Mouse (Mus musculus): Measurements from ENCODE around the gene Sin3a. TPM values are rescaled to one million over a fixed set of nuclear protein-coding genes. Genes with fewer than 3 reads are reported as not detected.

Sin3a gene
- total RNA-seq, 1 experiment from 2014 or later = 50.6 TPM

DNA sequence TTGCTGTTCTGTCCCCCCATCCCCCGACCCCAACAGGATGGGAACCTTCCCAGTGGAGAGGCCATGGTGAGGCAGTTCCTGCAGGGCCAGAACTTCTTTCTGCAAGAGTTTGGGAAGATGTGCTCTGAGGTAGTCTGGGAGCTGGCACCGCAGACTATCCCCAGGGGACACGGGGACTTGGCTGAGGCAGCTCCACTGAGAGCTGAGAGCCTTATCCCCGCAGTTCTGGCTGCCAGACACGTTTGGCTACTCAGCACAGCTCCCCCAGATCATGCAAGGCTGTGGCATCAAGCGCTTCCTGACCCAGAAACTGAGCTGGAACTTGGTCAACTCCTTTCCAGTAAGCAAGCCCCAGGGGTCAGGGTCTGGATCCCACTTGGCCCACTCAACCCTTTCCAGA, 65.4 kb downstream of the Sin3a start:
- DNase-seq = peak; percentile 79

DNA sequence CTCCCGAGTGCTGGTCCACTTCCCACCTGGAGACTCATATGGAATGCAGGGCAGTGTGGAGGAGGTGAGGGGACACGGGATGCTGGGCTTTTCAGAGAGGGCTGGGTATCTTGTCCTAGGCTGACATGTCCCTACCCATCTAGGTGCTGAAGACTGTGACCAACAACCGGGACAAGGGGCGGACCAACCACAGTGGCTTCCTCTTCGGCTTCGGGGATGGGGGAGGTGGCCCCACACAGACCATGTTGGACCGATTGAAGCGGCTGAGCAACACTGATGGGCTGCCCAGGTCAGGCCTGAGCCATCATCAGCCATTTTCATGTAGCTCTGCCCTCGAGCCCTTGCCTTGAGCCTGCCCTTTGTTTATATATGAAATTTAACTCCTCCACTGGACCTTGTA, 65.9 kb downstream of the Sin3a start:
- DNase-seq = no peak

DNA sequence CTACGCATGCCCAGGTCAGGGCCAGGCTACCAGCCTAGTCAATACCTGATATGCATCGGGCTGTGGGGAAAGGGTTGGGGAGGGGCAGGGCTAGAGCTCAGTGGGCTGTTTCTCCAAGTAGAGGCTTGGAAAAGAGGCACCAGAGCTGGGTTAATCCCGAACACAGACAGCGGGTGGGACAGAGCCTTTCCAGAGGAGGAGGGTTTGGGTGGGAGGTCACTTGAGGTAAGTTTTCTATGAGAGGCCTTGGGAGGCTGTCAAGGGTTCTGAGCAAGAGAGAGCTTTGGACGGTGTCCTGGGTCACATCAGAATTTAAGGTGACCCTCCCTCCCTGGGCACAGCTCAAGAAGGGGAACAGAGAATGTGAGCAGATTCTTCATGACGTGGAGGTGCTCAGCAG, 66.7 kb downstream of the Sin3a start:
- no peak for DNase-seq

DNA sequence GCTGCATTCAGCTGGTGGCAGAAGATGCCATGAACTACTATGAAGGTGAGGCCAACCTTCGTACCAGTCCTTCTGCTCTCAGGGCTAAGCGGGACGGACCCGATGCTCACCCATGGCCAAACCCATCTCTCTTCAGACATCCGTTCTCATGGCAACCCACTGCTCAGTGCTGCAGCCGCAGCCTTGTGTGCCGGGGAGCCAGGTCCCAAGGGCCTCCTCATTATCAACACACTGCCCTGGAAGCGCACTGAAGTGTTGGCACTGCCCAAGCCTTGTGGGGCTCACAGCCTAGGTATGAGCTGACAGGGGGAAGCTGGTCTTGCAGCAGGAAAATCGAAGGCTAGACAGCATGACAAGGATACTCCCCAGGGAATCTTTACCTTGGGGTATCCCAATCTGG, 67.3 kb downstream of the Sin3a start:
- no peak for DNase-seq

DNA sequence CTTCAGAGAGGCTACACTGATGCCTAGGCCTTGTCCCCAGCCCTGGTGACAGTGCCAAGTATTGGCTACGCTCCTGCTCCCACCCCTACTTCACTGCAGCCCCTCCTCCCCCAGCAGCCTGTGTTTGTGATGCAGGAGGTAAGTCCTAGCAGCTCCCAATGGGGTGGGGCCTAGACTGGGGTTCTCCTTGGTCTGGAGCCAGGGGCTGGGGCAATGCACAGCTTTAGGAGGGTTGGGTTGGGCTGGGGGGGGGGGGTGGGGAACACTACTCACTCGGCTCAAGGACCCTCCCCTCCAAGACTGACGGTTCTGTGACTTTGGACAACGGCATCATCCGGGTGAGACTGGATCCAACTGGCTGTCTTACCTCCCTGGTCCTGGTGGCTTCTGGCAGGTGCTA, 67.7 kb downstream of the Sin3a start:
- no peak for DNase-seq

DNA sequence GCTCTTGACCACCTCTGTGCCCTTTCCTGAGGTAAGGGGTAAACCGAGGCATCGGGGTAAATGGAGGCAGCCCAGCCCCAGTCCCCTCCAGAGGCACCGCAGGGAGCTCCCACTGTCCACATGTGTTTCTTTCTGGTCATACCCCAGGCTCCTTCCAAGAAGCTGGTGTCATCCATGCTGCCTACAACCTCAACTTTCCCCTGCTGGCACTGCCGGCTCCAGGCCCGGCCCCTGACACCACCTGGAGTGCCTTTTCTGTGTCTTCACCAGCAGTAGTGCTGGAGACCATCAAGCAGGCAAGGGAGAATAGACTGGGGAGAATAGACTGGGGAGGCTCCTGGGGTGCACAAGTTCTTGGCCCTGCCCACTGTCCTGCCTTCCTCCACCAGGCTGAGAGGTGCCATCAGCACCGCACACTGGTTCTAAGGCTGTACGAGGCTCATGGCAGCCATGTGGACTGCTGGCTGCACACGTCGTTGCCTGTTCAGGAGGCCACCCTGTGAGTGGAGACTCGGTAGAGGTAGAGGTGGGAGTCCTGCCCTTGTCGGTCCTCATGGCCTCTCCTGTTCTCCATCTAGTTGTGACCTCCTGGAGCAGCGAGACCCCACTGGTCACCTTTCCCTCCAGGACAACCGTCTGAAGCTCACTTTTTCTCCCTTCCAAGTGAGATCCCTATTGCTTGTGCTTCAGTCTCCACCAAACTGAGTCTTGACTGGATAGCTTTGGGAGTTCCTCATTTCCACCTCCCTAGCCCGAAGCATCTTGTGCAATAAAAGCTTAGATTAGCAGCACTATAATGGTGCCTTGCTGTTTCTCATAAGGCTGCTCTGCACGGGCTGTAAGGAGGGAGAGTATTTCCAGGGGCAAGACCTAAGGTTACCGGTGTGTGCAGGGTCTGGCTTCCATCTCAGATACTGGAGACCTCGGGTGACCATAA, 69.8 kb downstream of the Sin3a start:
- no peak for DNase-seq

DNA sequence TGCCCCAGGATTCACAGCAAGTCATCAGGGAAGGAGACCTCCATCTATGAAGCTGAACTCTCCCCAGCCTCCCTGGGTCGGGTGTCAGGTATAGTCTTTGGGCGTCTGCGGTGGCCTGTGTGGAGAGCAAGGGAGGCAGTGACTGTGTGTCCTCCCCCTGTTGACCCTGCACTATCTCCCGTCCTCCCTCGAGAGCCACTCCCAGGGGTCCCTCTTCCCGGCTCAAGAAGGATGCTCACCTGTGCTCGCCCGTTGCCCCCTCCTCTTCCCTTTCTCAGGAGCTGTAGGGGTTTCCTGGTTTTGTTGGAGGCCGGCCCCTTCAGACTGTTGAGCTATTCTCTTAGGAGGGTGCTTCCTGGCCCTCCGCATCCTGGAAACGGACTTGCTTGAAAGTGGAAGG, 71.4 kb downstream of the Sin3a start:
- no peak for DNase-seq

DNA sequence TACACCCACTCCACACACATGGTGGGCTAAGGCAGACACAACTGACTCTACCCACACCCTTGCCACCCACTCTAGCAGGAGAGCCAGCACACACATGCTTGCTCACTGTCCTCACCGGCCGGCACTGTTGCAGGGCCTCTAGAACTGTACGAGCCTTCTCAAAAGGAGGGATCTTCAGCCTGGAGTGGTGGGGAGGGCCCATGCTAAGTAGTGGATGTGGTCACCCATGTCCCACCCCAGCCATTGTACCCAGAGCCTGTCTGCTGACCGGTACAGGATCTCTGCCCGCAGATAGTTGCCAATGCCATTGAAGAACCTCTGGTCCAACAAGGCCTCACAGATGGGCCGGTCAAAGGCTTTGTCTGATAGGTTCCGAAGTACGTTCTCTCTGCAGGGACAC, 73.0 kb downstream of the Sin3a start:
- DNase-seq = no peak

DNA sequence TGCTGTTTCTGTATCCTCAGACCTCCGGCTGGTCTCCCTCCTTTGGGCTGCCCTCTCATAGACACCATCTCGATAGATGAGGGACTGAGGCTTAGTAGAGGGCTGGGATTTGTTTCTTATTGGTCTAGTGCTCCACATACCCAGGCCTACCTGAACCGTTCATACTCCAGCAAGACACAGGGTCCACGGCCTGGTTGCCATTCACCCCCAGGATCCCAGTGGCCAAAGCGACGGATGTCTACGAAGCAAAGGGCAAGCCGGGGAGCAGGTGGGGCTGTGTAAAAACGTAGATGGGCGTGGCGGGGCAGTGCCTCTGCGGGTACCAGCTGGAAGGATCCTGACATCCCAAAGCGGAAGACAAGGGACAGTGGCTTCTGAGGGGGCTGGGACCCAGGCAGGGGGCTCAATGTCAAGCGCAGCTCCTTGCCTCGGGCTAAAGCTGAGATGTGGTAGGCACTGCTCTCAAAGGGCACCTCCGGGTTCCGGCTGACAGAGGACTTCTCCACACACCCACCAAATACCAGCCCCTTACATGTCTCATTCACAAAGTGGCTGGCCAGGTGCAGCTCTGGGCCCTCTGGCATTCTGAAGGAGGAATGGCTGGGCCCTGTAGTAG, 74.7 kb downstream of the Sin3a start:
- DNase-seq = no peak

DNA sequence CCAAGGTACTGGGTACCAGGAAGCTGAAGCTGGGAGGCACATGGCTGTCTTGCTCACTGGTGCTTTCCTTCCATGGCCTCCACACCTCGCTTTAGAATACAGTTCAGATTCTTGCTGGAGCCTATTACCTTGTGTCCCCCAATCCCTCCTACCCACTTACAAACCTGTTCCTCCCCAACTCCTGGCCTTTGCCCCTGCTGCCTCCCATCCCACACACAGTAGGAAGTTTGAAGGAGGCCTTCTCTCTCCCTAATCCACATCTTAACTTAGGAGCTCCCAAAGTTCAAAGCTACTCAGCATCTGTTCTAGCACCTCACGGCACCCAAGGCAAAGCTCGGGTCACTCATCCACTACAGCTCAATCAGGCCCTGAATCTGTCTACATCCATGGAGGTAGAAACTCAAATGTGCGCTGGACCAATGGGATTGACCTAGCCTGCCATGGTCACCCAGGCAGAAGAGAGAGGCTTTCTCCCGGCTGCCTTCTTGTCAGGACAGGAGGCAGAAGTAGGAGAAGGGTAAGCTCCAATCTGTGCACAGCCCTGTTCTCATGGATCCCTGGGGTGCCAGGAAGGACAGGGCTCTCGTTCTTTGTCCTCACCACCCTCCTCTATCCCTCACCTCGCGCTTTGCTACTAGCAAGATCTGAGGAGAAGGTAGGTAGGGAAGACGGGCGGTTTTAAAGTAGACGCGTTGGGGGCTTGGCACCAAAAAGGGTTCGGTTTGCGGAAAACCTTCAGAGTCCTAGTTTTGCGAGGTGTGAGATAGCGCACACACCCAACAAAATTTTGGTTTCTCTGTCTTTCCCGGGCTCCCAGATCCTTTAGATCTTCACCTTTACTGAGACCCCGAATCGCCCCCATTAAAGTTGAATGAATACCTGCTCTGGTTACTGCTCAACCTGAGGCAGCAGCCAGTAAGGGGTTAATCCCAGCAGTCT, 75.6 kb downstream of the Sin3a start:
- DNase-seq = peak; percentile 44

DNA sequence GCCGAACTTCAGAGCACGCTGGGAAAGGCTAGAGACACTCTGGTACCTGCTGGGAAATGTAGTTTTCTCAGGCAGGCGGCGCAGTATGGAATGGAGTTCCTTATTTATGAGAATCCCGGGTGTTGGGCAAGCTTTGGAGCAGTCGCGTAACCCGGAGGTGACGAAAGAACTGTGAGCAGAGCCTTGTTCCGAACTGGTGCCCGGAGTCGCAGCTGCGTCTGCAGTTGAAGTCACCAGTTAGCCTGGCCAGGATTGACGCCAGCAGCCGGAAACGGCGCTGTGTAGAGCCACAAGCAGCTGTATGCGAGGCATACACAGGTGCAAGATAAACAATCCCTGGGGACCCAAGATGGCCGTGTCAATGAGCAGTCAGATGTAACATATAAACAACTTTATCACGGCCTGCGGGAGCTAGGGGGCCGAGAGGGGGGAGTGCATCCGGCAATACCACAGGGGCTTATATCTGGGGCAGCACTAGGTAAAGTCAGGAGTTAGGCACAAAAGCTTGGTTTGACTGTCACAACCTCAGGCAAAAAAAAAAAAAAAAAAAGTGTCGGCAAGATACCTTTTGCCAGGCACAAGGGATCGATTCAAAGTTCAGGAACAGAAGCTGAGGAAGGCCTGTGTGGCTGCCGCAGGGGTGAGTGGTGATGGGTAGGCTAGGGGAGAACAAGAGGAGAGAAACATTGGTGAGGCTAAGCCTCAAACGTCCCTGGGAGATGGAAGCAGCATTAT, 76.5 kb downstream of the Sin3a start, which contains the start of gene Neil1:
Gene Neil1, minus strand, starts transcription at position 162 of the 735 bp plus-strand sequence.
- peak; percentile 88 for DNase-seq

DNA sequence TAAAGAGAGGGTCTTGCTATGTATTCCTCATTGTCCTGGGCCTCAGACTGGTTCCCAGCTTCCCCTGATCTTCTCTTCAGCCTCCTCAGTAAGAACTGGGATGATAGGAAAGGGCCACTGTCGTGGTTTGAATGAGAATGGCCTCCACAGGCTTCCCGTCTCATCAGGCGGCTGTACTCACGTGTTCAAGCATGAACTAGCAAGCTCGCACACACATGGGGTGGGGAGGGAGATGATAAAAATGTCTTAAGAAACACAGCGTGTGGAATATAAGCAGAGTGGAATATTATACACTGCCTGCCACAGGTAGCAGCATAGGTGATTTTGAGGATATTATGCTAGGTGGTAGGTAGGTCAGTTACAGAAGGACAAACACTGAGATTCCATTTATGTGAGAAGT, 77.2 kb downstream of the Sin3a start:
- DNase-seq = no peak

DNA sequence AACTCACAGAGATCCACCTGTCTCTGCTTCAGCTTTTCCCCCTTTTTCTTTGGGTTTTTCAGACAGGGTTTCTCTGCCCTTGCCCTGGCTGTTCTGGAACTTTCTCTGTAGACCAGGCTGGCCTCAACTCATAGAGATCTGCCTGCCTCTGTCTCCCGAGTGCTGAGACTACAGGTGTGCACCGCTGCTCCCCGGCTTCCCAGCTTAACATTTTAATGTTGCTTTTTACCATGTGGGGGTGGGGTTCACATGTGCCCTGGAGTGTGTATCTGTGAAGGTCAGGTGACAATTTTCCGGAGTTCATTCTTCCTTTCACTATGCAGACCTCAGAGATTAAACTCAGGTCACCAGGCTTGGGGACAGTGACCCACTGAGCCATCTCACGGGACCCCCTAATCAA, 78.4 kb downstream of the Sin3a start:
- no peak for DNase-seq

DNA sequence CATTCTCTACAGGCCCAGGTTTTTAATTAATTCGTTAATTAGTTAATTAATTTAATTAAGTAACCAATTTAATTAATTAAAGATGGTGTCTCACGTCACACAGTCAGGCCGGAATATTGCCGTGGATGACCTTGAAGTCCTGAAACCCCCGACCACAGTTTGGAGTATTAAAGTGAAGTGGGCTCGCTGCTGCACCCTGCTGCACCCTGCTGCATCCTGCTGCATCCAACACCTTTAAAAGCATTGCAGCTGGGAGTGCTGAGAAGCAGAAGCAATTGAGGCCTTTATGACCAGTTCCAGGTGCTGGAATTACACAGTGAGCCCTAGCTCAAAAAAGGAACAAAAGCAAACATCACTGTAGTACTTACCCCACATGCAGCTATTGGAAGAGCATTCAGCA, 80.5 kb downstream of the Sin3a start:
- no peak for DNase-seq

DNA sequence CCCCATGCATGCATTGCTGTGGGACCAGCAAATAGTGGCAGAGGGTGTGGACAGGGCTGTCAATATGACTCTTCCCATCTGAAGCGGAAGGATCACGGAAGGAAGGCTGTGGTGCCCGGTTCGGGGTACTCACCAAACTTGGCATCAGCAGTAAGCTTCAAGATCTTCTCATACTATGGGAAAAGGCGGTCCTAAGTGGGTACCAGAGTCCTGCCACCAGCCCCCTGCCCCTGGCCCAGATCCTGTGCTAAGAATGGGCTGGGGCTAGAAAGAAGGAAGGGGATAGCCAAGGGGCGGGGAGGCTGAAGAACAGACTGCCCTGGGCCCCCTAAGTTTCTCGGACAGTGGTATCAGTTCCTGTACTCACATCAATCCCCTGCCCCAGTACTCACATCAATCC, 84.5 kb downstream of the Sin3a start:
- DNase-seq = no peak

DNA sequence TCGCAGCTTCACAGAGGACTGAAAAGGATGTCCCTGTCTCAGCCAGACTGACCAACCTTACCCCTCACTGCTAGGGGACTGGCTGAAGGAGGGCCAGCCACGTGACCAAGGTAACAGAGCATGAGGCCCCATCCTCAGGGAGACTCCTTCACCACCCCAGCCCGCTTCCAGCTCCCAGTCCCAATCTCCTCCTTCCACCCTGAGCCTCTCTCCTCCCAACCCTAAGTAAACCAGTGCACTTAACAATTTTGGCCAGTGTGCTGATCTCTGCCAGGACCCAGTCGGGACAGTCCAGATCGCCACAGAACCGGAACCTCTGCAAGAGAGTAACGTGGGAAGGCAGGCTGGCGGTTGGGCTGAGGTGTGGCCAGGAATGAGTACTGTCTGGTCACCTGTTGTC, 85.0 kb downstream of the Sin3a start:
- DNase-seq = no peak

DNA sequence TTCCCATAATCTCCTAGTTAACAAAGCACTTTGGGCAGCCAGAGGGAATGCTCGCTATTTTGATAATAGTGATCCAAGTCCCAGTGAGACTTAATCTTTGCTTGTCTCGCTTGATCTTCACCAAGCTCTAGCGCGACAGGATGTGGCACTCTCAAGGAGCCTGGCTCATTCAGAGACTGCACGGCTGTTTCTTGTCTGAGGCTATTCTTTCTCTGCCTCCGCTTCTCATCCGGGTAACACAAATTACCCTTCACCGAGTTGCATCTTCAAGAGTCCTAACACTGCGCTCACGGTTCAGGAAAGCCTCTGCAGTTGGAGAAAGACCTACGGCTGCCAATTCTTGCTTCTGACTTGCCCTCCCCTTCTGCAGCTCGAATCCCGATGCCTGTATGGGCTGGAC, 85.7 kb downstream of the Sin3a start:
- DNase-seq = no peak

DNA sequence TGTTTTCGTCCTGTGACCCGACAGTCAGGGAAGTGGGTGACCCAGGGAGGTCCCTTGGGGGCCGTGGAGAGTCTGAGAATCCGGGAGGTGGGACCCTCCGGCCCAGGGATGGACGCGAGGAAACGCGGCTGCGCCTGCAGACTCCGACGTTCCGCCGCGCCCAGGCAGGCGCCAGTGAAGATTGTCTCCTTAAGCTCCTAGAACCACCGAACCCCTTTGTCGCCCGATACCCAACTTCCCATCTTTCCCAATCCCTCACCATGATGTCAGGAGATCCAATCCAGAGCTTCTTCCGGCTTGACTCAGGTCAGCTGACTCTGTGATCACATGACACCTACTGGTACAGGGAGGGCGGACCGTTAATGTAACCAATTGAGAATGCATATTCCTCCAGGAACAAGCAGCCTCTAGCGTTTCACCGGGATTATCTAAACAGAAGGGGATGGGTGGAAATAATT, 86.2 kb downstream of the Sin3a start, which contains the start of gene Commd4:
Gene Commd4, minus strand, starts transcription at position 319 of the 458 bp plus-strand sequence.
- peak; percentile 96 for DNase-seq

DNA sequence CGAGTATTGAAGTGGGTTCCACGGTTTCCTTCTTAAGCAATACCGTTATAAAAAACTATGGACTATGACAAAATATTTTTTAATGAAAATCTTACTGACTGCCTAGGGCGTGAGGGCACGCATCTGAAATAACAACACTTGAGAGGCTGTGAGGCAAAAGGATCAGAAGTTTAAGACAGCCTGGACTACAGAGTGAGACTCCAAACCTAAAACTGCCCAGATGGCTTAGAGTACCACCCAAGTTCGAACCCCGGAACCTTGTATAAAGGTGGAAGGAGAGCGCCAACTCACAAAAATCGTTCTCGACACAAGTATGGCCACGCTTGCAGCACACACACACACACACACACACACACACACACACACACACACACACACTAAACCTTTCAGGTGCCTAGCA, 86.7 kb downstream of the Sin3a start:
- no peak for DNase-seq

DNA sequence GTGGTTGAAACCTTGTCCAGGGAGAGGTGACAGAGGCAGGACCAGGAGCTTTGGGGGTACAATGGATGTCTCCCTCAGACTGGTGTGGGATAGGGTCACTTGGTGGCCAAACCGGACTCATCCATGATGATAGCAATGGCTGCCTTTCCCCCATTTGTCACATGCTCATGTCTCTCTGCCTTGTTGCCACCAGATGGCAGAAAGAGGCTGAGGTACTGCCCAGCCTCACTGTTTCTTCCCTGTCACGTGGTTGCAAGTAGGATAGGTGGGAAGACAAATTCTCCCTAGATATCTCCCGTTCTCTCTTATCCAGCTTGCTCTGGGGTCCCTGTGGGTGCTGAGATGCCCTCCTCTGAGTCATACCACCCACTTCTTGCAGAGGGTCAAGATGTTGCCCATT, 90.7 kb downstream of the Sin3a start:
- no peak for DNase-seq

DNA sequence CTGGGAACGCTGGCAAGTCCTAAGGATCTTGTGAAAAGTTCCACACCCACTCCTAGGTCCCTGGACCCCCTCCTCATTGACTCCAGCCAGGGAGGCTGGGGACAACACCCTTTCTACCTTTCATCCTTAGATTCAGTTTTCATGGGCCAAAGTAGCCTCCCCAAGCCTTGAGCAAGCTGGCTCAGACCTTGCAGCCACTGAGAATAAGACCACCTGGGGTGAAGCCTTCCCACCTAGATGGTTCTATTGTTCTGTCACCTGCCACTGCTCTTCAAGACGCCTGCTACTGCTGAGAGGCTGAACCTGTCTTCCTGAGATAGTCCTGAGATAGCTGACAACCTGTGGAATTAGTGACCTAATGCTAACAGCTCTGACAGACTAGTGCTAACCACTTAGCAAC, 91.3 kb downstream of the Sin3a start:
- DNase-seq = no peak

DNA sequence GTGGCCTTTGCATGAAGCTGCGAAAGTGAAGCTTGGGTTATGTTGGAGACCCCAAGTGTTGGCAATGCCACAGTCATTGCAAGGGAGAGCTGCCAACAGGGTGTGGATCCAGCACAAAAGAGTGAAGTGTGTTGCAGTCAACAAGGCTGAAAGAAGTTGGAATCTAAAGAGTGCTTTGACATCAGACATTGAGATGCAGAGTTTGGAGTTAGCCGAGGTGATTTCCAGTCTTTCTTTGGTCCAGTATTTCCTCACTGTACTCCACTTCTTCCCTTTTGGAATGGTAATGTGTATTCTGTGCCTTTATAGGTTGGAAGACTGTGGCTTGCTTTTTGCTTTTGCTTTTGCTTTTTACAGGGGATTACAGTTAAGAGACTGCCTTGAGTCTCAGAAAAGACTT, 94.3 kb downstream of the Sin3a start:
- no peak for DNase-seq
